25 mouse cellular contexts compared by ENCODE assay signal in the genomic region with DNA sequence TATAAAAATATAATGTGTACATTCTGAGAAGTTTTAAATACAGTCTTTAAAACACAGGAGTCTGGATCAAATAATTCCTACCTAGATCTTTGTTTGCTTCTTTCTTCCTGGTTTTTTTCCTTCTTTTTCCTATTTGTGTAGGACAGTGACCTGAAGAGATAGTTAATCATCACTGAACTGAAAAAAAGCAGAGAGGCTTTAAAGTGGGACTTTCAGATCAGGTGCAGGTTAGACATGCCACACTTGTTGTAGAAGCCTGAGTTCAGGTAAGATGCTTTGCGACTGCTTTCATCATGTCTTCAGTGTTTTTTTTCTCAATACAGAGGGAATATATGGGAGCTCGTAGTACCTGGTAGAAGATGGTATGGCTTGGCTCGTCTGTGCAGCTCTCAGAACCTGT. TPM values are rescaled to one million over a fixed set of nuclear protein-coding genes. Genes with fewer than 3 reads are reported as not detected.
"Had no signal": no experiment of that assay in that cellular context is flagged by ENCODE, and none has a peak within 500 bp of the region (broad histone marks: within the 10 kb centered on the region; RNA-seq: fewer than 3 reads in every experiment).

A gene (plus strand): TSS at position 228 of the 400 bp plus-strand sequence.

- H3K4me2 ChIP-seq: lung, embryonic 14.5 days; midbrain, embryonic 12.5 days; neural tube, embryonic 13.5 days; neural tube, embryonic 15.5 days had no signal

- H3K4me3 ChIP-seq: midbrain, embryonic 10.5 days; midbrain, embryonic 12.5 days; myocyte; neural tube, embryonic 13.5 days; neural tube, embryonic 15.5 days had no signal

- ATAC-seq: midbrain, embryonic 16.5 days had no signal

- H3K27me3 ChIP-seq: midbrain, embryonic 12.5 days; neural tube, embryonic 13.5 days; neural tube, embryonic 15.5 days had no signal

- H3K27ac ChIP-seq: midbrain, embryonic 10.5 days; midbrain, embryonic 12.5 days; neural tube, embryonic 13.5 days; neural tube, embryonic 15.5 days had no signal

- DNase-seq: lung, adult 18-20 months; lung, embryonic 14.5 days; lung, postnatal 10 days; lung, postnatal 4 days; midbrain, embryonic 14.5 days; retina, postnatal 1 day; right cerebral cortex, adult 18-20 months; right cerebral cortex, postnatal 25 days; right cerebral cortex, postnatal 4 days; spleen, adult 18-20 months; thymus, adult 18-20 months; thymus, postnatal 14 days; thymus, postnatal 36 days had no signal

- H3K4me1 ChIP-seq: midbrain, embryonic 10.5 days; midbrain, embryonic 12.5 days; neural tube, embryonic 13.5 days; neural tube, embryonic 15.5 days had no signal

- H3K9ac ChIP-seq: lung, embryonic 14.5 days; midbrain, embryonic 12.5 days; neural tube, embryonic 13.5 days; neural tube, embryonic 15.5 days had no signal

- H3K36me3 ChIP-seq: midbrain, embryonic 10.5 days; midbrain, embryonic 12.5 days; neural tube, embryonic 13.5 days; neural tube, embryonic 15.5 days had no signal

- H3K9me3 ChIP-seq: midbrain, embryonic 10.5 days; midbrain, embryonic 12.5 days; neural tube, embryonic 13.5 days; neural tube, embryonic 15.5 days had no signal

RNA-seq across cellular contexts. Expression of the gene that starts here (rescaled TPM):
- total RNA-seq: megakaryocyte, adult 5-6 weeks; megakaryocyte-erythroid progenitor cell, adult 5-6 weeks had no signal
- polyA plus RNA-seq: lung, embryonic 14.5 days; lung, embryonic 16.5 days; midbrain, embryonic 10.5 days; midbrain, embryonic 14.5 days; midbrain, embryonic 16.5 days; myocyte; neural tube, embryonic 13.5 days; neural tube, embryonic 15.5 days; small intestine, adult 2 months; stomach, embryonic 14.5 days; thymus, postnatal 0 days had no signal
